Mouse (Mus musculus): ENCODE results near the gene Plscr5. TPM values are rescaled to one million over a fixed set of nuclear protein-coding genes. Genes with fewer than 3 reads are reported as not detected.

Plscr5 gene
- polyA plus RNA-seq, 1 experiment from 2014 or later, result not detected

DNA sequence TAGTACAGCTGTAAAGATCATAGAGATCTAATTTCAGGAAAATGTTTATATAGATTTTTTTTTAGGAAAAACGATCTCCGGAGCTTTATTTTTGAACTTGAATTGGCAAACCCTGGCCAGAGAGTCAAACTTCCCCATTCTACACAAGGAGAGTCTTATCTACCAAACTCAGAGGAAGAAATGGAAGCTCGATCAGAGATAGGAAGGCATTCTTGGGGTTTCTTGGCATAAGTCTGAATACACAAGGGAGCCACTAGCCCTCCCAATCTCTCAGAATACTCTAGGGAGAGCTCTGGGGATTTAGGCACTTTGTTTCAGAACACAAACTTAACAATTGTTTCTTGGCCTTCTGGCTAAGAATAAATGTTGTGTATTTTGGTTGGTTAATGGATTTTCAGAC lies 27.4 kb downstream of the Plscr5 start:
- H3K9ac ChIP-seq (ENCODE audit: low read length), result no peak overlapping the region
- no peak overlapping the region for H3K4me2 ChIP-seq (ENCODE audit: low read depth, low read length, severe bottlenecking)
- H3K4me3 ChIP-seq (ENCODE audit: low read depth, low read length), result no peak overlapping the region
- WGBS, result 83% methylated on average over 3 of the region's 3 CpGs
- no peaks in the 10 kb centered on the region for H3K9me3 ChIP-seq (ENCODE audit: control insufficient read depth, low read length)
- DNase-seq (ENCODE audit: low spot score), result no peak
- no peaks in the 10 kb centered on the region for H3K27me3 ChIP-seq (ENCODE audit: control insufficient read depth, insufficient read depth, low read length)
- H3K27ac ChIP-seq (ENCODE audit: low read depth, low read length), result no peak overlapping the region
- no peaks in the 10 kb centered on the region for H3K4me1 ChIP-seq (replicated peaks; ENCODE audit: control insufficient read depth, insufficient read depth, low read length)
- ATAC-seq (replicated peaks; ENCODE audit: low FRiP score), result no peak
- H3K36me3 ChIP-seq (ENCODE audit: control insufficient read depth, insufficient read depth, low read length), result no peaks in the 10 kb centered on the region

- ATAC-seq (replicated peaks; ENCODE audit: low FRiP score), result no peak
- H3K27me3 ChIP-seq (ENCODE audit: control insufficient read depth, insufficient read depth, low read length), result no peaks in the 10 kb centered on the region
Observed at GRCm38 (mm10) chr9:92221480-92221879, 28.7 kb downstream of the Plscr5 start.

DNA sequence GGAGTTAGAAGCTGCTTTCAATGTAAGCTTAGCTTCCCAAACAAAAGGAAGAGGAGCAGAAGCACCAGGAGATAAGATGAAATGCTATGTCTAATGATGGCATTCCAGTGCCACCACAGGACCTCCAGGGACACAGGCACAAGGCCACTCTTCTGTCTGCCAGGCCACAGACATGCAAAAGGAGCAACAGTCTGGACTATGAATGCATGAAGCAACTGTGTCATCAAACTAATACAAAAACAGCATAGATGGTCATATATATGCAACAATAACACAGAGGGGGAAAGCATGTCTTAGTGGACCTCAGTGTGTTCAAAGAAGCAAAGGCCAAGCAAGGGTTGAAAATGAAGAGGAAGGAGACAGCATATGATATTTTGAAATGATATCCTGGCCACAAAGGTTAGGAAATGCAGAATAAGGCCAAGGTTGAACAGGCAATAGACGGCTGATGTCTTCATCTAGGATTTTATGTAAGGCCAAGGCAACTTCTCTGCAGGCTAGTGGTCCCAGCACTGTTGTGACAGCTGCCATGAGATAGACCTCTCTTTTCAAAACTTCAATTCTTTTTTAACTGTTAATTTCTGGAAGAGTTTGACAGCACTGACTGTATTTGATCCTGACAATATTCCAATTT lies 32.0 kb downstream of the Plscr5 start:
- H3K9me3 ChIP-seq (ENCODE audit: control insufficient read depth, low read length), result no peaks in the 10 kb centered on the region
- WGBS, result 91% methylated on average over 1 of the region's 1 CpGs
- no peak for ATAC-seq (replicated peaks; ENCODE audit: low FRiP score)

More at GRCm38 (mm10) chr9:92221480-92221879, 28.7 kb downstream of the Plscr5 start:
- Histone ChIP-seq H3K4me3 (ENCODE audit: low read depth, low read length) (no peak overlapping the region), H3K9ac (ENCODE audit: low read length) (no peak overlapping the region), H3K36me3 (ENCODE audit: control insufficient read depth, insufficient read depth, low read length) (no peaks in the 10 kb centered on the region), H3K9me3 (ENCODE audit: control insufficient read depth, low read length) (no peaks in the 10 kb centered on the region), H3K27ac (ENCODE audit: low read depth, low read length) (no peak overlapping the region), H3K4me1 (replicated peaks; ENCODE audit: control insufficient read depth, insufficient read depth, low read length) (no peaks in the 10 kb centered on the region), H3K4me2 (ENCODE audit: low read depth, low read length, severe bottlenecking) (no peak overlapping the region)
- DNase-seq (ENCODE audit: low spot score), result no peak

DNA sequence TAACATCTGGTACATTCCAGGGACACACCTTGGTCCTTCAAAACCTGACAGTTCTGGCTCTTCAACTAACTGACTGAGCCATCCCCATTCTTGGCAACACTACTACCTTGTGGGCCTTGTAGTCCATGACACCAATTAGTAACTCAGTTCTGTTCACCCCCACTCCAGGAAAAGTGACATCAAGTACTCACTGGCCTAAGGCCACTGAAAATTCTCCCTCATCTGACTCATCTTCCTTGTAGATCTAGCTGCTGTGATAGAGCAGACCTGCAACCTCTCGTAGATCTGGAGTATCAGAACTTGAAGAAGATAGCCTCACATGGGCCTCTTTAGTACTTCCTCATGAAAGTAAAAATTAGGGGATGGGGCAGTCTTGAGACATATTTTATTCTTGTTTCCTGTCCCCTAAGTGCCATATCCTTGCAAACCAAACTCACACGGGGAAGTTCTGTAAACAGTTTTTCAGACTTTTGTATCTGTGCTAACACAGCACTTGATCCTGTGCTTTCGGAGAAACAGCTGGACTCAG lies 33.5 kb downstream of the Plscr5 start:
- ATAC-seq (replicated peaks; ENCODE audit: low FRiP score) (no peak), DNase-seq (ENCODE audit: low spot score) (no peak)
- H3K9ac ChIP-seq (ENCODE audit: low read length), result no peak overlapping the region
- no peak overlapping the region for H3K4me3 ChIP-seq (ENCODE audit: low read depth, low read length)
- H3K27ac ChIP-seq (ENCODE audit: low read depth, low read length), result no peak overlapping the region
- H3K4me2 ChIP-seq (ENCODE audit: low read depth, low read length, severe bottlenecking), result no peak overlapping the region
- H3K27me3 ChIP-seq (ENCODE audit: control insufficient read depth, insufficient read depth, low read length), result no peaks in the 10 kb centered on the region
- no peaks in the 10 kb centered on the region for H3K36me3 ChIP-seq (ENCODE audit: control insufficient read depth, insufficient read depth, low read length)
- no peaks in the 10 kb centered on the region for H3K9me3 ChIP-seq (ENCODE audit: control insufficient read depth, low read length)
- H3K4me1 ChIP-seq (replicated peaks; ENCODE audit: control insufficient read depth, insufficient read depth, low read length), result no peaks in the 10 kb centered on the region
- WGBS, result 89% methylated on average over 3 of the region's 3 CpGs

More for the DNA sequence above, 32.0 kb downstream of the Plscr5 start:
- no peak for DNase-seq (ENCODE audit: low spot score)
- H3K36me3 ChIP-seq (ENCODE audit: control insufficient read depth, insufficient read depth, low read length), result no peaks in the 10 kb centered on the region
- H3K27ac ChIP-seq (ENCODE audit: low read depth, low read length), result no peak overlapping the region
- no peak overlapping the region for H3K4me2 ChIP-seq (ENCODE audit: low read depth, low read length, severe bottlenecking)
- H3K4me1 ChIP-seq (replicated peaks; ENCODE audit: control insufficient read depth, insufficient read depth, low read length), result no peaks in the 10 kb centered on the region
- H3K27me3 ChIP-seq (ENCODE audit: control insufficient read depth, insufficient read depth, low read length), result no peaks in the 10 kb centered on the region
- H3K4me3 ChIP-seq (ENCODE audit: low read depth, low read length), result no peak overlapping the region
- no peak overlapping the region for H3K9ac ChIP-seq (ENCODE audit: low read length)

- ATAC-seq (replicated peaks; ENCODE audit: low FRiP score), result no peak
- WGBS, result 90% methylated on average over 3 of the region's 3 CpGs
- Histone ChIP-seq H3K4me2 (ENCODE audit: low read depth, low read length, severe bottlenecking) (no peak overlapping the region), H3K4me3 (ENCODE audit: low read depth, low read length) (no peak overlapping the region), H3K36me3 (ENCODE audit: control insufficient read depth, insufficient read depth, low read length) (no peaks in the 10 kb centered on the region), H3K9ac (ENCODE audit: low read length) (no peak overlapping the region), H3K9me3 (ENCODE audit: control insufficient read depth, low read length) (no peaks in the 10 kb centered on the region), H3K4me1 (replicated peaks; ENCODE audit: control insufficient read depth, insufficient read depth, low read length) (no peaks in the 10 kb centered on the region), H3K27ac (ENCODE audit: low read depth, low read length) (no peak overlapping the region), H3K27me3 (ENCODE audit: control insufficient read depth, insufficient read depth, low read length) (no peaks in the 10 kb centered on the region)
- DNase-seq (ENCODE audit: low spot score), result no peak
Observed at GRCm38 (mm10) chr9:92226795-92227194, 34.1 kb downstream of the Plscr5 start.

DNA sequence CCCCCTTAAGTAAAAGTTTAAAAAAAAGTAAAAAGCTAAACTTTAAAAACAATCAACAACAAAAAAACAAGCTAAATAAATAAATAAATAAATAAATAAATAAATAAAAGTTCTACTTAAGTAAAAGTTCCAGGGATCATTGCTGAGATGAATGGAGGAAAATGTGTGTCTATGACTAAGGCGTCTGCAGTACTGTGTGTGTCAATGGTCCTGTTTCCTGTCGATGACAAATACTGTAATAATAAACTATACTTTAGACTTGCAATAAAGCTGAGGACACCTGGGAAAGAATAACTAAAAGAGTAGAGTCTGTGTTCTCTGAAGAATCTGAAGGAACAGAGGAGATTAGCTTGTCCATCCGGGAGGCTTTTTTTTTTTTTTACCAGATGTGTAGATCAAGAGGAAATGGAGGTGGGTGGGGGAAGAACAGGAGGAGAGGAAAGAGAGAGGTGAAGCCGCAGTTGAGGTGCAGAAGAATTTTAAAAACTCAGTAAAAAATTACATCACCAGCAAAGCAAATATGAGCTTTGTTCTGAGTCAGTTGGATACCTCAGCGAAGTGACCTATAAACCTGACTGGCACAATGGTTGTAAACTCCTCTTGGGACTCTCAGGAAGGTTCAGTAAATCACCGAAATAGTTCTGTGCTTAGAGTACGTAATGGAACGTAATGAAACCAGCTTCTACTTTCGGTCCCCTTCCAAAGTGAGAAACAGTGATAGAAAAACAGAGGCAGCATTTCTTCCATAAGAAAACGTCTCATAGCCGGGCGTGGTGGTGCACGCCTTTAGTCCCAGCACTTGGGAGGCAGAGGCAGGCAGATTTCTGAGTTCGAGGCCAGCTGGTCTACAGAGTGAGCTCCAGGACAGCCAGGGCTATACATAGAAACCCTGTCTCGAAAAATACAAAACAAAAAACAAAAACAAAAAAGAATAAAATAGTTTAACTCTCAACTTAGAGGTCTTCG lies 36.4 kb downstream of the Plscr5 start:
- 93% methylated on average over 16 of the region's 16 CpGs for WGBS
- DNase-seq (ENCODE audit: low spot score), result no peak
- no peak overlapping the region for H3K4me3 ChIP-seq (ENCODE audit: low read depth, low read length)
- no peaks in the 10 kb centered on the region for H3K27me3 ChIP-seq (ENCODE audit: control insufficient read depth, insufficient read depth, low read length)
- ATAC-seq (replicated peaks; ENCODE audit: low FRiP score), result no peak
- no peaks in the 10 kb centered on the region for H3K4me1 ChIP-seq (replicated peaks; ENCODE audit: control insufficient read depth, insufficient read depth, low read length)
- no peak overlapping the region for H3K4me2 ChIP-seq (ENCODE audit: low read depth, low read length, severe bottlenecking)
- no peak overlapping the region for H3K9ac ChIP-seq (ENCODE audit: low read length)
- no peaks in the 10 kb centered on the region for H3K9me3 ChIP-seq (ENCODE audit: control insufficient read depth, low read length)
- H3K36me3 ChIP-seq (ENCODE audit: control insufficient read depth, insufficient read depth, low read length), result no peaks in the 10 kb centered on the region
- H3K27ac ChIP-seq (ENCODE audit: low read depth, low read length), result no peak overlapping the region

DNA sequence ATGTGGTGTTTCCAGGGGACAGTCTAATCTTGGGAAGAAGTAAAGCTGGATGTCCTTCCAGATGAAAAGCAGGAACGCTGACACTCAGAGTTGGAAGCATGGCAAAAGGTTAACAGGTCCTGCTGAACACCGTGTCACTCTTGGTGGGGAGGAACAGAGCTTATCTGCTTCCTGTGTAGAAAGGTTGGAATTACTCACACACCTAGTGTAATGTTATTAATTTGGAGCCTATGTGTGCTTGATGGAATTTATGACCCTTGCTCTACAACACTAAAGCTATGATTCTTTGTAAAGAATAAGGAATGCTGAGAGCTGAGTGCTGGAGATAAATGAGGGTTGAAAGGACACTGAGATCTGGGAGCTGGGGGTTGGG lies 37.1 kb downstream of the Plscr5 start:
- Histone ChIP-seq H3K4me3 (ENCODE audit: low read depth, low read length) (no peak overlapping the region), H3K4me1 (replicated peaks; ENCODE audit: control insufficient read depth, insufficient read depth, low read length) (no peaks in the 10 kb centered on the region), H3K9ac (ENCODE audit: low read length) (no peak overlapping the region), H3K36me3 (ENCODE audit: control insufficient read depth, insufficient read depth, low read length) (no peaks in the 10 kb centered on the region), H3K27ac (ENCODE audit: low read depth, low read length) (no peak overlapping the region), H3K4me2 (ENCODE audit: low read depth, low read length, severe bottlenecking) (no peak overlapping the region), H3K27me3 (ENCODE audit: control insufficient read depth, insufficient read depth, low read length) (no peaks in the 10 kb centered on the region), H3K9me3 (ENCODE audit: control insufficient read depth, low read length) (no peaks in the 10 kb centered on the region)
- DNase-seq (ENCODE audit: low spot score), result no peak
- WGBS, result 85% methylated on average over 2 of the region's 2 CpGs
- no peak for ATAC-seq (replicated peaks; ENCODE audit: low FRiP score)

GRCm38 (mm10) chr9:92234901-92235458 lies 42.2 kb downstream of the Plscr5 start:
- DNase-seq (ENCODE audit: low spot score), result no peak
- no peaks in the 10 kb centered on the region for H3K4me1 ChIP-seq (replicated peaks; ENCODE audit: control insufficient read depth, insufficient read depth, low read length)

More at GRCm38 (mm10) chr9:92234901-92235458, 42.2 kb downstream of the Plscr5 start:
- Histone ChIP-seq H3K36me3 (ENCODE audit: control insufficient read depth, insufficient read depth, low read length) (no peaks in the 10 kb centered on the region), H3K4me3 (ENCODE audit: low read depth, low read length) (no peak overlapping the region), H3K9ac (ENCODE audit: low read length) (no peak overlapping the region), H3K9me3 (ENCODE audit: control insufficient read depth, low read length) (no peaks in the 10 kb centered on the region), H3K27ac (ENCODE audit: low read depth, low read length) (no peak overlapping the region), H3K27me3 (ENCODE audit: control insufficient read depth, insufficient read depth, low read length) (no peaks in the 10 kb centered on the region), H3K4me2 (ENCODE audit: low read depth, low read length, severe bottlenecking) (no peak overlapping the region)
- no peak for ATAC-seq (replicated peaks; ENCODE audit: low FRiP score)
- 90% methylated on average over 11 of the region's 11 CpGs for WGBS

Data from forebrain, embryonic 11.5 days (tissue).